Mouse (Mus musculus): Measurements from ENCODE around the gene Des.

GRCm38 (mm10) chr1:75319166-75319565, 41.0 kb upstream of the Des start:
- TF ChIP-seq EP300 (IDR thresholded peaks at IDR 0.05; ENCODE audit: low read depth) (no peak), CTCF (IDR thresholded peaks at IDR 0.05; ENCODE audit: low read depth) (no peak)

Measured in heart, postnatal 0 days (tissue).